Mouse (Mus musculus): ENCODE measurements around the gene Pmepa1. TPM values are rescaled to one million over a fixed set of nuclear protein-coding genes. Genes with fewer than 3 reads are reported as not detected.

Gene Pmepa1
- total and polyA plus RNA-seq, 3 experiments, result not detected

DNA sequence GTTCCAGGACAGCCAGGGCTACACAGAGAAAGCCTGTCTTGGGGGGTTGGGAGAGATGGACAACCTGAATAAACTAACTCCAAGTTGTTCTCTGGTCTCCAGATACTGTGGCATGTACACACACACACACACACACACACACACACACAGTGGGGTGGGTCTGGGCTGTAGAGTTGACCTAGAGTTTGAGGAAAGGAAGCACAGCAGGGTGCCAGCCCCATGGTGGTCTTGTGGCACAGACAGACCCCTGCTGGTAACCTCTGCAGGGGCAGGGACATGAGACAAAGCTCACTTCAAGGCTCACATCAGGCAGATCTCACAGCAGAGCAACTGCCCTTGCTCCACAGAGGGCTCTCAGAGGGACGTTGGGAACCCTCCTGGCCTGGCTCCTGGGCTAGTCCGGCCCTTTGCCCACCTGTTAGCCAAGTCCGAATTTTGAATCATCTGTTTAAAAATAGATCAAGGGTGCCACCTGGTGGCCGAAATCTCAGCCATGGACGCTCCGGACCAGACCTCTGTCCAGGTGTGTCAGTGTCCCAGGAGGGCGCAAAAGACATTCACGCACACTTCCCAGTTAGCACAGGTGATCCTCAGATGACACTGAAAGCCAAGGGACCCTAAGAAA, 92.4 kb downstream of the Pmepa1 start:
- Histone ChIP-seq H3K9ac (ENCODE audit: control insufficient read depth, low read depth, low read length, poor library complexity, severe bottlenecking) (no peak overlapping the region), H3K36me3 (ENCODE audit: control insufficient read depth in 1 of 2, insufficient read depth in 2 of 2, low read length in 2 of 2) (no peaks in the 10 kb centered on the region), H3K4me1 (ENCODE audit: control insufficient read depth in 1 of 2, insufficient read depth in 2 of 2, low read length in 2 of 2) (no peaks in the 10 kb centered on the region), H3K4me3 (ENCODE audit: control insufficient read depth in 1 of 2, insufficient read depth in 1 of 2, low read depth in 2 of 2, low read length in 2 of 2) (no peak overlapping the region), H3K79me2 (ENCODE audit: control insufficient read depth, insufficient read depth, low read length, poor library complexity) (no peaks in the 10 kb centered on the region), H3K9me3 (replicated peaks; ENCODE audit: insufficient read depth, low read length) (no peaks in the 10 kb centered on the region), H3K27ac (ENCODE audit: control insufficient read depth, low read depth, low read length) (no peak overlapping the region), H3K27me3 (ENCODE audit: control insufficient read depth in 1 of 2, insufficient read depth in 2 of 2, low read length in 2 of 2) (no peaks in the 10 kb centered on the region)
- no peak for DNase-seq (ENCODE audit: low read depth, low spot score)
- TF ChIP-seq POLR2AphosphoS2 (IDR thresholded peaks at IDR 0.05; ENCODE audit: low read length) (no peak), SMC3 (IDR thresholded peaks at IDR 0.05; ENCODE audit: low read depth, low read length) (0 out of 2 replicates have a peak, but pooled peaks have one; percentile 13), CTCF (IDR thresholded peaks at IDR 0.05 in 2 of 3, conservative IDR thresholded peaks at IDR 0.05 in 1 of 3; ENCODE audit: control insufficient read depth in 1 of 3, insufficient read depth in 1 of 3, low read depth in 2 of 3, low read length in 3 of 3, poor library complexity in 1 of 3, severe bottlenecking in 1 of 3) (peak in 2 of 3 experiments; percentile 9 to 31; a peak in 2 of 6 replicates)

DNA sequence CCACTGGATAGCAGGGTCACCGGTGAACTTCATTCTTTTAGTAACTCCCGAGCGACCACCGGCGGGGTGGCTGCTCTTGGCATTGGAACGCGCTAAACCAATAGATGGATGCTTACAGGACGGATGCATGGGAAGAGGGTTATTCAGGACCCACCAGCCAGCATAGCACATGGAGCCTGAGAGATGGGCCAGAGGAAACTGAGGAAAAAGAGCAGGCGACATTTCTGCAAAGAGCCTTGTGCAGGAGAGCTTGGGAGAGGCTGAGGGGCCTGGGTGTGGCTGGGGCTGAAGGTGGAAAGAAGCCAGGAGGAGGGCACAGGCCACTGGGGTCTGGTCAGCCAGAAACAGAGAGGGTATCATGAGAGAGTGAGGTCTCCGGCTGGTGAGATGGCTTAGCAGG, 93.0 kb downstream of the Pmepa1 start:
- Histone ChIP-seq H3K36me3 (ENCODE audit: control insufficient read depth in 1 of 2, insufficient read depth in 2 of 2, low read length in 2 of 2) (no peaks in the 10 kb centered on the region), H3K4me3 (ENCODE audit: control insufficient read depth in 1 of 2, insufficient read depth in 1 of 2, low read depth in 2 of 2, low read length in 2 of 2) (no peak overlapping the region), H3K27ac (ENCODE audit: control insufficient read depth, low read depth, low read length) (no peak overlapping the region), H3K9me3 (replicated peaks; ENCODE audit: insufficient read depth, low read length) (no peaks in the 10 kb centered on the region), H3K4me1 (ENCODE audit: control insufficient read depth in 1 of 2, insufficient read depth in 2 of 2, low read length in 2 of 2) (no peaks in the 10 kb centered on the region), H3K79me2 (ENCODE audit: control insufficient read depth, insufficient read depth, low read length, poor library complexity) (no peaks in the 10 kb centered on the region), H3K27me3 (ENCODE audit: control insufficient read depth in 1 of 2, insufficient read depth in 2 of 2, low read length in 2 of 2) (no peaks in the 10 kb centered on the region), H3K9ac (ENCODE audit: control insufficient read depth, low read depth, low read length, poor library complexity, severe bottlenecking) (no peak overlapping the region)
- DNase-seq (ENCODE audit: low read depth, low spot score), result no peak
- no peak for TF ChIP-seq BHLHE40 (IDR thresholded peaks at IDR 0.05; ENCODE audit: borderline replicate concordance, low read depth, low read length)
- no peak for TF ChIP-seq CHD2 (IDR thresholded peaks at IDR 0.05; ENCODE audit: low read length)
- no peak for TF ChIP-seq RCOR1 (IDR thresholded peaks at IDR 0.05; ENCODE audit: low read depth, low read length)
- TF ChIP-seq POLR2AphosphoS2 (IDR thresholded peaks at IDR 0.05; ENCODE audit: low read length), result no peak
- no peak for TF ChIP-seq GABPA (IDR thresholded peaks at IDR 0.05; ENCODE audit: low read depth, low read length)
- no peak for TF ChIP-seq SIN3A (IDR thresholded peaks at IDR 0.05; ENCODE audit: low read length)
- TF ChIP-seq MAX (IDR thresholded peaks at IDR 0.05; ENCODE audit: low read length), result no peak
- TF ChIP-seq POLR2AphosphoS5 (IDR thresholded peaks at IDR 0.05; ENCODE audit: borderline replicate concordance, low read depth, low read length), result no peak
- TF ChIP-seq SMC3 (IDR thresholded peaks at IDR 0.05; ENCODE audit: low read depth, low read length), result no peak
- TF ChIP-seq UBTF (IDR thresholded peaks at IDR 0.05; ENCODE audit: borderline replicate concordance, insufficient read depth, low read depth, low read length), result no peak
- TF ChIP-seq MAFK (IDR thresholded peaks at IDR 0.05; ENCODE audit: borderline replicate concordance, low read depth, low read length), result no peak
- TF ChIP-seq RAD21 (IDR thresholded peaks at IDR 0.05; ENCODE audit: low read depth, low read length), result no peak
- TF ChIP-seq ELF1 (IDR thresholded peaks at IDR 0.05; ENCODE audit: low read depth, low read length), result no peak
- no peak for TF ChIP-seq MAZ (IDR thresholded peaks at IDR 0.05; ENCODE audit: low read depth, low read length)
- no peak for TF ChIP-seq ETS1 (IDR thresholded peaks at IDR 0.05; ENCODE audit: low read depth, low read length)
- no peak for TF ChIP-seq ZKSCAN1 (IDR thresholded peaks at IDR 0.05; ENCODE audit: low read depth, low read length)
- no peak for TF ChIP-seq TCF12 (IDR thresholded peaks at IDR 0.05; ENCODE audit: low read depth, low read length)

Data from MEL (cell line).